Mouse (Mus musculus) forelimb bud, embryonic 11.5 days (tissue): ENCODE measurements at regions not wholly inside any gene's neighbourhood (a gene's known extent, or its start where the extent isn't known, plus 50 kb on each side); places are given as distances from the start of the nearest gene placed in this dataset.

Source experiments
- DNase-seq: peaks from one replicate; pipeline ENCODE4 v3.0.0-alpha.2; 2012; ENCODE audit warnings: low read depth, low spot score

GRCm38 (mm10) chr1:75833071-75833830 is 287.2 kb downstream of the Slc4a3 start:
- peak; percentile 92 for DNase-seq

DNA sequence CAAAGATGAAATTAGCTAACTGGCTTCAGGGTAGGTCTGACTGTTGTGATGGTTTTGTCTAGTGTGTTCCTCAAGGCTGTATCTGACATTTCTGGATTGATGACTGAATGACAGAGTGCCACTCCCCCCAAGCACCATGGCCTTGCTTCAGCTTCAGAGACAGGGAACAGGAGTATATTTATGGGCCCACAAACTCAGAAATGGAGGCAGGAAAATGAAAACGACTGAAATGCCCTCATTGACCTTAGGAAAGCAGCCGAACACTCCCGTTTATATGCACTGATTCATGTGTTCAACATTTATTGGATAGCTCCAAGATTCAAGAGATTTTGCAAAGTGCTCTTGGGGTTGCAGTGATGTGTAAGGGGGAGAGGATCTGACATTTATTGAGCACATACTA is 288.3 kb downstream of the Slc4a3 start:
- no peak for DNase-seq

GRCm38 (mm10) chr1:75839551-75840223 is 293.6 kb downstream of the Slc4a3 start:
- no peak for DNase-seq

DNA sequence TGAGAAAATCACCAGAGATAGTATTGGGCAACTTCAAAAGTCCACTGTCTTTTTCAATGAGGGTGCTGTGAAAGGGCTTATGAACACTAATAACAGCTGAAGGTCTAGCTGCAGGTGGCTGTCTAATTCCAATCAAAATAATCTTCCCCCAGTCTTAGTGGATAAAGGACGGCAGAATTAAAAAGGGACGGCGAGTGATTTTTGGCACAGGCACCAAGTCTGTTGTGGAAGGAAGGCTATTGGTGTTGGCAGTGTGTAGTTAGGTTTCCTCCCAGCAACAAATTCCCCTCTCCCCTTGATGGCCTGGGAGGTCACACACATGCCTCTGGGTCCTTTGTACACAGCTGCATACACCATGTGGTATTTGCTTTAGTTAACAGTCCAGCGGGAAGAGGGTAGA is 296.3 kb downstream of the Slc4a3 start:
- DNase-seq: no peak

DNA sequence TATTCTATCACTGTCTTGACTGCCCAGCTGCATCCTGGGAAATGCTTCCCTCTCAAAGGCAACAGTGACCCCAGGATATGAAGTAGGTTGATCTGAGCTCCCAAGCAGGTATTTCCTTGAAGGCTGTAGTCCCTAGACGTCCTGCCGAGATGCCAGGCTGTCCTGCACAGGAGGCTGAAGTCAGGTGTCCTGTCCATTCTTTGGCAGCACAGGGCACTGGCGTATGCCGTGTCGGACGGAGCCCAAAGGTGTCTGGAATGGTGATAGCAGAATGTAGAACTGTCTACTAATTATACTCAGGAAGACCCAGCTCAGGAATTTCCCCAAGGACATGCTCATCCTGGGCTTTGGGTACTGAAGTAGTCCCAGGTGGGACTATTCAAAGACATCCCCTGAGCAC is 297.3 kb downstream of the Slc4a3 start:
- no peak for DNase-seq

DNA sequence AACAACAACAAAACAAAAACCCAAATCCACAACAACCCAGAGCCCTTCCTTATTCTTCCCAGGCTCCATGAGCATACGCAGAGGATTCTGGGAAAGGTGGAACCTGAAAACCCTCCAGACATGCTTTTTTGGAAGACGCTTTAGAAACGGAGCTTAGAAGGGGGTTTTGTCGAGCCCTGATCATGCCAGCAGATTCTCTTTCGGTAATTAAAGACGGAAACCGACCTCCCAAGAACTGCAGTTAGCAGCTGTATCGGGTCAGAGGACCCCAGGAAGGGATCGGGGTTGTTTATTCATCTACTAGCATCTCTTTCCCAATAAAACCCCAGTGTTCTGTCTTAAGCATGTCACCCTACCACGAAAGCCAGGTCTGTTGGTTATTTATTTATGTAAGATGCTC is 298.1 kb downstream of the Slc4a3 start:
- DNase-seq: no peak

GRCm38 (mm10) chr1:75844529-75844928 is 298.5 kb downstream of the Slc4a3 start:
- peak; percentile 52 for DNase-seq

DNA sequence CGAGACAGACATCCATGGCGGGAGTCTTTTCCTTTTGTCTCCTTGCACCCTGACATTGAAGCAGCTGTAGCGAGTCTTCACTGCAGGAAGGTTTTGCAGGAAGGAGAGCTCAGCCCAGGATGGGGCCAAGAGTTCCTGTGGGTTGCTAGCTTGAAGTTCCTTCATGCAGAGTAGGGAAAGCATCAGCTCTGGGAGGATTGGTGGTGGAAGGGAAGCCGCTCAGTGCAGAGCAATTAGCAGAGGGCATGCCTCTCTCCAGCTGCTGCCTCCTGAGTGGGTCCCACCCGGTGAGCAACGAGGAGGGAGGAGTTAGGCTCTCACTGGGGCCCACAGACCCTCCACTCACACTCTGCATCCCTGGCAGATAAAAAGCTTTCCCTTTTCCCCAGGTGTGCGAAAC is 298.9 kb downstream of the Slc4a3 start:
- no peak for DNase-seq

- DNase-seq: no peak
Measured at GRCm38 (mm10) chr1:75845771-75846535, 299.9 kb downstream of the Slc4a3 start.

DNA sequence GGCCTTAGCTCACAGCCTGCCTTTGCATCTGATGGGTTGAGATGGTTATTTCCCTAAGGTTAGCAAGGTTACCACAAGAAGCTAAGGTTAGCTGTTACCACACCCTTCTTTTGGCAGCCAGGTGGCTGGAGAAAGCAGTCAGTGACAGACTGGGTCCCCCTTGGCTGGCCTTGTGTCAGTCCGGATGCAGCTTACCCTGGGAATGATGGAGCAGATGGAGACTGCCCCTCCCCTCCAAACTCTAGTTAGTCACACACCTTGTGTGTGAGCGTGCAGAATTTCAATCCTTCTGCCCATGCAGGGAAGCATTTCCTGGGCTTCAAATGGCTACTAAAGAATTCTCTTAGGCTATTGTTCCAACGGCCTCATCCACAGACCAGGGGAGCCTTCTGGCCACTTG is 301.6 kb downstream of the Slc4a3 start:
- no peak for DNase-seq

GRCm38 (mm10) chr1:75848436-75848835 is 302.4 kb downstream of the Slc4a3 start:
- DNase-seq: no peak

DNA sequence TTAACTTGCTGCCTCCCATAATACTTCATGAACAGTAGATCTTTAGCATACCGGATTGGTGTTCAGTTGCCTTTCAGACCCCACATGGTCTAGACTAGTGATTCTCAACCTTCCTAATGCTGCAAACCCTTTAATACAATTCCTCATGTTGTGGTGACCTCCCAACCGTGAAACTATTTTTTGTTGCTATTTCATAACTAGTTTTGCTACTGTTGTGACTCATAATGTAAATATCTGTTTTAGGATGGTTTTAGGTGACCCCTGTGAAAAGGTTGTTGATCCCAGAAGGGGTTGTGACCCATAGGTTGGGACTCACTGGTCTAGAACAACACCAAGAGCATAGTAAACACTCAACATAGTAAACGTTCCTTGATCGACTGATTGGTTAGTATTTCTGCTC is 304.1 kb downstream of the Slc4a3 start:
- DNase-seq: no peak

GRCm38 (mm10) chr1:75858551-75859255 is 312.6 kb downstream of the Slc4a3 start:
- no peak for DNase-seq

DNA sequence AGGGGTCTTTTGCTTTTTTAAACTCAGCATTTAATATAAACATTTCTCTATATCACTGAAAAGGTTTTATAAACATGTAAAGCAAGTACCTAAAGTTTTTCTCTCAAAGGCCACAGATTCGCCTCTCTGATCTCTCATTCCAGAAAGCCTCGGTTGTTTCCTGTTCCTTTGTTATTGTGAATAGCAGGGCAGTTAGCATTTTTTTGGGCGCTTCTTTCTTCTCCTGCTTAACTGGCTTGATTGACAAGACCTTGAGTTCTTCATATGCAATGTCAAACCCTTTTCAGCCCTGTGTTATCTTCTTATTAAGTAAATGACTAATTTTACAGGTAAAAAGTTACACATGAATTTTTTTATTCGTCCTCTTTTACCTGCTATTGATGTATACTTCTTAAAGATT is 316.7 kb downstream of the Slc4a3 start:
- no peak for DNase-seq

DNA sequence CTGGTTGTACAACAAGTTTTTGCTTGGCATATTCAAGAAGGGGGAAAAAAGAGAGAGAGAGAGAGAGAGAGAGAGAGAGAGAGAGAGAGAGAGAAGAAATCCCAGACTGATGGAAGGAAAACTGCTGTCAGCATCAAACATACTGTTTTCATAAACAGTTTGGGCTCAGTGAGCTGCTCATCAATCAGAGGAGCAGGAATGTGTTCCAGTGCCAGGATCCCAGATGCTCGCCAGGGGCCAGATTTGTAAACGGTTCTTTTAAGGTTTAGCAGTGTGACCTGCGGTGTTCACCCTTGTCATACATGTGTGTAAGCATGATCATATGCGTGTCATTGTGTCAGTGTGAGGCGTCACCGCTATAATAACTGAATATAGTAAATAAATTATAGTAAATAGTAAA is 320.5 kb downstream of the Slc4a3 start:
- peak; percentile 31 for DNase-seq

DNA sequence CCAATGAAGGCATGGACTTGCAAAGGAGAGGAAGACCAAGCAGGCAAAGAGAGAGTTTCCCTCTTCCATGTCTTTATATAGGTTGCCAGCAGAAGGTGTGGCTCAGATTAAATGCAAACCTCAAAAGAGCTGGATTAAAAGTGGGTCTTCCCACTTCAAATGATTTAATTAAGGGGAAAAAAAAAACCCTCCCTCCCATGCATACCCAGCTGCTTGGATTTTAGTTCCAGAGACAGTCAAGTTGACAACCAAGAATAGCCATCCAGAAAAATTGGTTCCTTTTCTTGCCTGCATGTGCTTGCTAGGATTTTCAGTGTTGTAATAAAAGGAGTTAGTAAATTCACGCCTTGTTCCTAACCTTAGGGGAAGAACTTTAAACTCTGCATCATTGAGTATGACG is 323.3 kb downstream of the Slc4a3 start:
- no peak for DNase-seq

GRCm38 (mm10) chr1:75869846-75870245 is 323.8 kb downstream of the Slc4a3 start:
- peak; percentile 40 for DNase-seq

DNA sequence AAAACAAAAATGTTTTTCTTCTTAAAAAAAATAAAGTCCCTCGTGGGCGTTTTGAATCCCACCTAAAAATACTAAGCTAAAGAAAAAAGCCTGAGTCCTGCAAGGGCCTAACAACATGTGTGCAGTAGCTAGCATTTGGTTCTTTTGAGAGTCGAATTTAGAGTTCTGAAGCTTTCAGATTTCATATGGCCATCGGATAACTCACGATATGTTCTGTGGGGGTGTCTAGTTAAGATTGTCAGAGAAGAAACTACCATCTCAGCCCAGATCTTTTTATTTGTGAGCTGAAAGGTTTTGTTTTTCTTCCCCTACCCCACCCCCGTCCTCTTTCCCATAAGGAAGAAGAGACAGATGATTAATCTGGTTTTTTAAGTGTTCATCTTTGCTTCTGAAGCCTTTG is 327.8 kb downstream of the Slc4a3 start:
- no peak for DNase-seq

DNA sequence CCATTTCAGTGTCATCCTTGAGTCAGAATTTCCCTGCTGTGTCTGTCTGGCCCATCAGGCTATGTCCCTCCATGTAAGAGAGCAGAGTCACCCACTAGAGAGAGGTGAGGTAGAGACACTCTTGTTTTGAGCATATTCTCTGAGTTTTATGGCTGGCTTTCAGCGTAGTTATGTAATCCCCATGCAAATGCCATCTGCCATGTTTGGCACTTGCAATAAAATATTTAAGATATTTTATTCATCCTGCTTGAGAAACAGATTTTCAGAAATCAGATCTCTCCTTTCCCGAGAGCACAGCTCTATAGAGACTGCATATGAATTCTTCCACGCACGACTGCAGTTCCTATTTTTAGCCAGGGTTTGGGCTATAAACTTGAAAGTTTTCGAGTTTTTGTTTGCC is 331.1 kb downstream of the Slc4a3 start:
- no peak for DNase-seq

GRCm38 (mm10) chr1:75885632-75886031 is 339.6 kb downstream of the Slc4a3 start:
- peak; percentile 59 for DNase-seq

- no peak for DNase-seq
Measured at GRCm38 (mm10) chr1:75888499-75889208, 342.6 kb downstream of the Slc4a3 start.
